8 mouse cellular contexts compared by ENCODE assay signal in the genomic region with DNA sequence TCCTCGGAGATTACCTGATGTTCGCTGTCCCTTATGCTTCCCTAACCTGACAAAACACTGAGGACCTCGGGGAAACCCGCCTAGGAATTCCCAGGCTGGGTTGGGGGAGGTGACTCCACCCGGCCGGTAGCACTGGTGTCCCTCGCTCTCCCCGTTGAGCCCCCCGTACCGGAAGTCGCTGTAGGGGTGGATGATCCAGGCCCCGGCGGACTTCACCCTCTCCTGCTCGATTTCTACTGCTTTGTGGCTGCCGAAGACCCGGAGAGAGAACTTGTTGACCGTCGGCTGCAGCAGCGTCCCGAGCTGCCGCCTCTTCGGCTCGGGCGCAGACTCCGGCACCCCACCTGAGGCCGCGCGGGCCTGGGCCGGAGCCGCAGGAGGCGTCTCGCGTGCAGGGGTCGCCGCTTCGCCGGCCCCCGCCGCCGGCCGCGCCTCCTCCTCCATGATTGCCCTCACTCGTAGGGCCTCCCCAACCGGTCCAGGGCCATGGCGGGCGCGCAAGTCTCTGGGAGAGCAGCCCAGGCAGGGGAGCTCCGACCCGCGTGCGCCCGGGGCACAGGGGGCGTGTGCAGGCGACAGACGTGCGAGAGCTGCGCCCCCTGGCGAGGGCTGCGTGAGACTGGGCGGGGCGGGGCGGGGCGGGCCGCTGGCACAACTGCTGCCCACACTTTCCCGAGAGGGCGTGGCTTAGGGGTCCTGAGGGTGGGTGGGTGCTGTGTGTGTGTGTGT. TPM values are rescaled to one million over a fixed set of nuclear protein-coding genes. Genes with fewer than 3 reads are reported as not detected.
DNase-seq lines count a peak whose midpoint lies in the region; ATAC-seq lines count a peak whose summit lies in the region.

TSS of gene Hcn3 (minus strand) at position 581 of the 729 bp plus-strand sequence.

- no peak within 1 kb of the TSS for H3K27ac ChIP-seq in heart, embryonic 13.5 days (replicated peaks)
- H3K27ac ChIP-seq in lung, embryonic 16.5 days (ENCODE audit: low read length): no peak within 1 kb of the TSS

- under 1% methylated on average over 61 of the region's 66 CpGs for WGBS in heart, embryonic 13.5 days
- under 1% methylated on average over 37 of the region's 66 CpGs for WGBS in lung, embryonic 16.5 days

- peaks cover 24% of the 10 kb centered on the region for H3K4me1 ChIP-seq in heart, embryonic 13.5 days
- H3K4me1 ChIP-seq in lung, embryonic 16.5 days (replicated peaks; ENCODE audit: control insufficient read depth, insufficient read depth, low read length): peaks cover 16% of the 10 kb centered on the region

- H3K27me3 ChIP-seq in heart, embryonic 13.5 days (replicated peaks): peaks cover 41% of the 10 kb centered on the region
- peaks cover 2% of the 10 kb centered on the region; the same call in 1 of the 2 replicates for H3K27me3 ChIP-seq in lung, embryonic 16.5 days (ENCODE audit: control insufficient read depth, insufficient read depth, low read depth, low read length)

- H3K36me3 ChIP-seq in heart, embryonic 13.5 days: no peaks in the 10 kb centered on the region
- H3K36me3 ChIP-seq in lung, embryonic 16.5 days (ENCODE audit: control insufficient read depth, insufficient read depth, low read length): no peaks in the 10 kb centered on the region

- peak within 1 kb of the TSS; percentile 99 for H3K4me2 ChIP-seq in heart, embryonic 13.5 days
- H3K4me2 ChIP-seq in lung, embryonic 16.5 days (ENCODE audit: low read depth, low read length): peak within 1 kb of the TSS; percentile 99

- no peaks in the 10 kb centered on the region for H3K9me3 ChIP-seq in heart, embryonic 13.5 days
- no peaks in the 10 kb centered on the region for H3K9me3 ChIP-seq in lung, embryonic 16.5 days (ENCODE audit: control insufficient read depth, low read length)

- peak within 1 kb of the TSS; percentile 61 for H3K4me3 ChIP-seq in heart, embryonic 13.5 days
- peak within 1 kb of the TSS; percentile 64 for H3K4me3 ChIP-seq in lung, embryonic 16.5 days (ENCODE audit: low read length)

- peak within 1 kb of the TSS; percentile 71 for H3K9ac ChIP-seq in heart, embryonic 13.5 days
- peak within 1 kb of the TSS; percentile 62 for H3K9ac ChIP-seq in lung, embryonic 16.5 days (ENCODE audit: low read length)

- DNase-seq in CD4-positive helper T cell, adult 2 months (ENCODE audit: low read depth, low spot score): peak; percentile 94
- peak; percentile 78 for DNase-seq in Muller cell, postnatal 12 days (ENCODE audit: inconsistent ontology term)
- peak; percentile 85 for DNase-seq in embryo, embryonic 10 days (ENCODE audit: low spot score)
- DNase-seq in kidney, postnatal 36 days: peak; percentile 51 to 84
- DNase-seq in ovary, postnatal 36 days (ENCODE audit: low spot score): peak; percentile 71
- DNase-seq in yolk sac, embryonic 10.5 days (ENCODE audit: low spot score): peak; percentile 66

- peak; percentile 60; the same call in 1 of the 2 replicates for ATAC-seq in heart, embryonic 13.5 days (ENCODE audit: extremely low read depth, insufficient number of reproducible peaks, low FRiP score, low TSS enrichment)
- peak; percentile 75 for ATAC-seq in lung, embryonic 16.5 days (ENCODE audit: low read depth)

RNA-seq across cellular contexts. Expression of gene Hcn3, which starts in this region (rescaled TPM):
- polyA plus RNA-seq in heart, embryonic 13.5 days (2015; fragmentation: Nextera tagmentation; extraction: Ambion mirVana): 0.68 and 1.0 TPM in 2 replicates
- 1.1 and 1.6 TPM in 2 replicates for polyA plus RNA-seq in lung, embryonic 16.5 days (2015; fragmentation: Nextera tagmentation; extraction: Ambion mirVana)
